Mouse (Mus musculus): ENCODE results near the gene Nsg1. TPM values are rescaled to one million over a fixed set of nuclear protein-coding genes. Genes with fewer than 3 reads are reported as not detected.

Gene Nsg1
- total RNA-seq, 2 experiments from 2014 or later, result 65.8 to 83.3 TPM

Other genes with a start within 250 kb of the Nsg1 start
- 10 to 100 TPM; 46.0 to 48.2 TPM for gene Stx18, start 121.2 kb downstream of the Nsg1 start, total RNA-seq (2021)
- gene Zbtb49, start 60.5 kb upstream of the Nsg1 start, total RNA-seq (2021), result 10 to 100 TPM in 1 of 2 experiments, 1 to 10 TPM in 1; 7.0 to 12.4 TPM
- 10 to 100 TPM; 17.4 to 23.5 TPM for gene Lyar, start 60.6 kb upstream of the Nsg1 start, total RNA-seq (2021)
- 10 to 100 TPM; 39.0 to 41.6 TPM for gene Tmem128, start 100.3 kb upstream of the Nsg1 start, total RNA-seq (2021)
- gene Otop1, start 116.1 kb upstream of the Nsg1 start, total RNA-seq (2021), result 10 to 100 TPM; 48.5 to 58.9 TPM
- gene Drd5, start 159.5 kb upstream of the Nsg1 start, total RNA-seq (2021), result not detected